Mouse (Mus musculus): ENCODE results near the gene Map3k7.

Gene Map3k7

GRCm38 (mm10) chr4:31963354-31964193, at the start of gene Map3k7:
Gene Map3k7, plus strand, starts transcription at chr4:31964097.
- peak; percentile 96 for DNase-seq (ENCODE audit: low spot score)

DNA sequence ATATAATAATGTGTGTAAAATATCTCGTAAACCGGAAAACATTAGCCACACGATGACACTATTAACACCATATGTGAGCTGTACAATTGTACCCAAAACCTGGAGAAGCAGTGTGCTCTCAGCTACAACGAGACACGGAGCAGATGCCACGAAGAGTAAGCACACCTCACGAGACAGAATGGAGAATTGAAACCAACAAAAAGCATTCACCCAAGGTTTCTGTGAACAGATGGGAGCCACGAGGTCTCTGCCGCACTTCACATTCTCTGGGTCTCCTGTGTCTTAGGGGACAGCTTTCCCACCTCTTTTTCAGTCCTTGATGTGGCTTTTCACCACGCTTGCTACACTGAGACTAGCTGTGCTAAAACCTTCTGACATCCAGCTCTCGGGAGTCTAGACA, 48.8 kb upstream of the Map3k7 start:
- DNase-seq (ENCODE audit: low spot score): no peak

- no peak for DNase-seq (ENCODE audit: low spot score)
These were observed 45.2 kb upstream of the Map3k7 start for GRCm38 (mm10) chr4:31918717-31919116.

- DNase-seq (ENCODE audit: low spot score): no peak
These were observed 41.7 kb upstream of the Map3k7 start for GRCm38 (mm10) chr4:31922215-31922614.

GRCm38 (mm10) chr4:31923437-31923836, 40.5 kb upstream of the Map3k7 start:
- DNase-seq (ENCODE audit: low spot score): no peak

GRCm38 (mm10) chr4:31924301-31925185, 39.4 kb upstream of the Map3k7 start:
- no peak for DNase-seq (ENCODE audit: low spot score)

- DNase-seq (ENCODE audit: low spot score): no peak
These were observed 30.7 kb upstream of the Map3k7 start for GRCm38 (mm10) chr4:31933171-31933570.

- DNase-seq (ENCODE audit: low spot score): no peak
These were observed 28.0 kb upstream of the Map3k7 start for GRCm38 (mm10) chr4:31935831-31936306.

DNA sequence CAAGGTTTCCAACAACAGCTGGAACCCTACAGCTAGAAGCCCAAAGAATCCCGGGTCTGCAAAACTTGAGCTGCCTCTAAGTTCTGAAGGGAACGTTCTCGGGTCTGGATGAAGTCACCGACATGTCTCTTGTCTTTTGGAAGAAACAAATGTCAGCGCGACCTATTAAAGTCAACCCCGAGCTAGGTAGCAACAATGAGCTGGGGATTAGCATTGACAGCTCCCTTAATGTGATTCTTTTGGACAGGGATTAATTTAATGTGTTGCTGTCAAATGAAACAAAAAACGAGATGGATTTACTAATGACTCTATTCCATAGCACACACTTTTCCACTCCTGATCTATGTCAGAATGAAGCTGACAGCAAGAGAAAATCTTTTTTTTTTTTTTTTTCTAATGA, 27.5 kb upstream of the Map3k7 start:
- DNase-seq (ENCODE audit: low spot score): no peak

DNA sequence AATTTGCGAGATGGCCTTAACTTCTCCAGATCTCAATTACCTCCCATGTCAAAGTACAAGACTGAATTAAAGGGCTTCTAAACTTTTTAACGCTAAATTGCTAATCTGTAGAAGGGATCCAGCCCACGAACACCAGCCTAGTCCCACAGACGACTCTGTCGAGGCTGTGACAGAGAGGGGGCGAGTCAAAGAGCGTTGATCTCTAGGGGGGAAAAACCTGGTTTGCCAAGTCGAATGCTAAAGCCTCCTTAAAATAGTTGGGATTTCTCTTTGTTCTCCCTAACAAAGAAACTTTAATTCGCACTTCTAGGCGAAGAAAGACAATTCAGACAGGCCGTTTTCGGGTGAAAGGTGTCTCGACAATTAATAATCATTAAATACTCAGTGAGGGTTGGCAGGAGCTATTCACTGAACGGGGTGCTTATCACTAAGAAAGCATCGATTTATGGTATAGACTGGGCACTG, 27.0 kb upstream of the Map3k7 start:
- no peak for DNase-seq (ENCODE audit: low spot score)

DNA sequence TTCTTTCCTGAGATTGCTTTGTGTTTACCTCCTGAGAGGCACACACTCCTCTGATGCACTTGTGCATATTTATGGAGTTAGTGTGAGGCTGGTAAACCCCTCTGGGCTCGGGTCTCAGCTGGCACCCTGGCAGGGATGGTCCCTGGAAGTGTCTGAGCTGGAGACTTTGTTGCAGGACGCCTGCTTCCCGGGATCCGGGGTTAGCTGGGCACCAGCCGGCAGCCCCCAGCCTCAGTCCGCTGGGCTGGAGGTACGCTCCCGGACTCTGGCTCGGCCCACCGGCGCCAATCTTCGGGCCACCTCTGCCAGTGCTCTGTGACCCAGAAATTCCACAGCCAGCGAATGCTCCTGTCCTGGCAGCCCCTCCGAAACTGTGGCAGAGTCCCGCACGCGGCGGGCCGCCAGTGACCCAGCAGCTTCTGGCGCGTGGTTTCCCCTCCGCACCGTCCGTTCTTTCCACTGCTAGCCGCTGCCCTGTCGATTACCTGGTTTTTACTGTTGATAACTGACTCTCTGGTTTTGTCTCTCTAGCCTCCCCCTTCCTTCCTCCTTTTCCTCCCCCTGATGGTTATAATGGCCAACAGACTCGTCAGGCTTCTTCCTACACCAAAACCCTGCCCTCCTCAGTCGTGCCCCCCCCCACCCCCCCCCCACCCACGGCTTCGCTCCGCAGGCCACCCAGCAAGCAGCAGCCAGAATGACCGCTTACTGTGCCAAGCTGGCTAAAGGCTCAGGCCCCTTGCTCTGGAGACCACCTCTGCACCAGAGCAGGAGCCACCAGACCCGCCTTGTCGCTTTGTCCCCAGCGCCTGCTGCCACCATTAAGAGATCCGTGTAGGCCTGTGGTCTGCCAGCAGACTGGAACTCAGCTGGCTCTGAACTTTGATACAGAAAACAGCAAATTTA, 26.3 kb upstream of the Map3k7 start:
- no peak for DNase-seq (ENCODE audit: low spot score)

GRCm38 (mm10) chr4:31938416-31939106, 25.3 kb upstream of the Map3k7 start:
- DNase-seq (ENCODE audit: low spot score): peak; percentile 18

- DNase-seq (ENCODE audit: low spot score): peak; percentile 6
These were observed 22.3 kb upstream of the Map3k7 start for GRCm38 (mm10) chr4:31941616-31942015.

DNA sequence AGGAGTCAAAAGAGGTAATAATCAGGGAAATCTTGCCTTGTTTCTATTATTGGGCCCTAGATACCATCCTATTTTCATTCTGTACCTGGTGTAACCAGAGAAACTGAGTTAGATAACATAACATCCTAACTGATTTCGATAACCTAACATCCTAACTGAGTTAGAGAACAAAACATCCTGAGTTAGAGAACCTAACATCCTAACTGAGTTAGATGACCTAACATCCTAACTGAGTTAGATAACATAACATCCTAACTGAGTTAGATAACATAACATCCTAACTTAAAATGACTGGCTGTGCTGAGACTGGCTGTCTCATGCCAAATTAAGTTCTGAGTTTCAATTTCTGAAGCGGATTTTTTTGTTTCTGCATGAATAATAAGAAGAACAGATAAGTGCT, 20.9 kb upstream of the Map3k7 start:
- no peak for DNase-seq (ENCODE audit: low spot score)

DNA sequence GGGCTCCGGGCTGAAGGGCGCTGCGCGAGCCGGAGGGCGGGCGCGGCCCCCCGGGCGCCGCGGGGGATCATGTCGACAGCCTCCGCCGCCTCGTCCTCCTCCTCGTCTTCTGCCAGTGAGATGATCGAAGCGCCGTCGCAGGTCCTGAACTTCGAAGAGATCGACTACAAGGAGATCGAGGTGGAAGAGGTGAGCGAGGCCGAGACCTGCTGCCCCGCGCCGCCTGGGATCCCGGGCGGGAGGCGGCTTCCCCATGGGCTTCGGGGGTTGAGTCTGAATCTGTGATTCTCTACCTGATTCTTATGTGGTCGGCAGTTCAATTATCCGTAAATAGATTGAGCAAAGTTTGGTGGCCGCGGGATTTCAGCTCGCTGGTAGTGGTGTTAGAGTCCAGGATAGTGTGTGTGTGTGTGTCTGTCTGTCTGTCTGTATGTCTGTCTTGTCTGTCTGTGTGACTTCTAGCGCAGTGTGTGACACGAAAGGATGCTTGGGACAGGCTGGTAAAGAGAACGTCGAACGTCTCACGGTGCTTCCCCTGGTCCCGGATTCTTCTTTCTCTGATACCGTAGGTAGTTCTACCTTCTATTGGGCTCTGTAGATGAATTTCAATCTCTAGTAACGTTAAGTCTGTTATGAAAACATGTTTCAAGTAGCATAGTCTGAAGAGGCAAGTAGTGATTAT, 438 bp downstream of the Map3k7 start:
- no peak for DNase-seq (ENCODE audit: low spot score)

DNA sequence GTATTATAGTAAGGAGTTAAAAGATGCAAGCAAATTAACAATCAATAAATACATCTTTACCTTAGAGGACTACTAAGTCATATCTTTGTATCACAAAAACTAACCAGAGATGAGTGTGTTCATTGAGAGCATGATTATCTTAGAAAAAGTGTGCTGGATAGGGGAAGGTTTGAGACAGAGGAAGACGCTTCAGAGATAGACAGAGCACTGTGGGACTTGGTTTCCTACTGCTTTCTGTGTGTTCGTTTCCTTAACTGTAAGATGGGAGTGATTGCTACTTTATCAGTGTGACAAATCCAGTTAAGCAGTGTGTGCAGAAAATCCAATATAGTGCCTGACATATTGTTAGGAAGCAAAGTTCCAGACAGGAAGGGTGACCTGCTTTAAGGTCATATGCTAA, 1.3 kb downstream of the Map3k7 start:
- no peak for DNase-seq (ENCODE audit: low spot score)

- no peak for DNase-seq (ENCODE audit: low spot score)
These were observed 7.5 kb downstream of the Map3k7 start for GRCm38 (mm10) chr4:31971437-31971836.

GRCm38 (mm10) chr4:31972181-31972580, 8.3 kb downstream of the Map3k7 start:
- no peak for DNase-seq (ENCODE audit: low spot score)

- no peak for DNase-seq (ENCODE audit: low spot score)
These were observed 11.5 kb downstream of the Map3k7 start for GRCm38 (mm10) chr4:31975260-31975950.

- DNase-seq (ENCODE audit: low spot score): no peak
These were observed 18.0 kb downstream of the Map3k7 start for GRCm38 (mm10) chr4:31981863-31982262.
